Mouse (Mus musculus) kidney, embryonic 16.5 days (tissue): ENCODE results near the gene Ada. TPM values are rescaled to one million over a fixed set of nuclear protein-coding genes. Genes with fewer than 3 reads are reported as not detected.
"Not testable (repeated sequence)": the region's sequence is repeated elsewhere in the genome, so short reads cannot be mapped to it uniquely, and the experiment has no call there.

Experiments
- ATAC-seq: fragments of 200-750 bp; cut with Nextera tagmentation; 2 replicates; pipeline ENCODE4 v1.8.0; 2017; ENCODE audit warnings: moderate TSS enrichment; ENCODE audit not compliant: low FRiP score, low TSS enrichment
- H3K27ac ChIP-seq: fragments of 300-500 bp; sonication (generic); 2 replicates; pipeline ENCODE4 v1.5.1; 2014; ENCODE audit warnings: low read length
- H3K27me3 ChIP-seq: fragments of 300-500 bp; sonication (generic); 2 replicates; pipeline ENCODE4 v1.6.1; 2014; ENCODE audit warnings: low read length, control low read depth, mixed read lengths; ENCODE audit not compliant: insufficient read depth
- H3K36me3 ChIP-seq: fragments of 300-500 bp; sonication (generic); 2 replicates; pipeline ENCODE4 v1.6.1; 2014; ENCODE audit warnings: low read length, control low read depth, mixed read lengths; ENCODE audit not compliant: insufficient read depth
- H3K4me1 ChIP-seq: fragments of 300-500 bp; sonication (generic); 2 replicates; pipeline ENCODE4 v1.6.1; 2014; ENCODE audit warnings: low read length, control low read depth, mixed read lengths; ENCODE audit not compliant: insufficient read depth
- H3K4me2 ChIP-seq: fragments of 300-500 bp; sonication (generic); replicated peaks from 2 replicates; pipeline ENCODE4 v1.6.1; 2014; ENCODE audit warnings: low read depth, low read length
- H3K4me3 ChIP-seq: fragments of 300-500 bp; sonication (generic); 2 replicates; pipeline ENCODE4 v1.5.1; 2014; ENCODE audit warnings: mild to moderate bottlenecking, low read length
- H3K9ac ChIP-seq: fragments of 300-500 bp; sonication (generic); replicated peaks from 2 replicates; pipeline ENCODE4 v1.6.1; 2014; ENCODE audit warnings: low read length
- H3K9me3 ChIP-seq: fragments of 300-500 bp; sonication (generic); 2 replicates; pipeline ENCODE4 v1.6.1; 2016; ENCODE audit warnings: low read length, control low read depth
- WGBS: fragments of 180-500 bp; shearing (Covaris S2); extraction: QIAGEN DNeasy Blood & Tissue Kit; methylation state at CpG from one replicate; pipeline ENCODE4 v1.1.7; 2014; 5-methylcytosine and 5-hydroxymethylcytosine counted together
- polyA plus RNA-seq: library from polyadenylated mRNA; unstranded; fragments of >200 nt; fragmentation: Nextera tagmentation; extraction: Ambion mirVana; gene quantifications from 2 replicates; pipeline ENCODE4 v1.2.1, GENCODE M21; 2015

The Ada gene
- polyA plus RNA-seq, 1 experiment from 2014 or later = 13.3 TPM

GRCm38 (mm10) chr2:163691846-163692605 lies 58.0 kb downstream of the Ada start:
- Histone ChIP-seq H3K9ac (no peak overlapping the region), H3K36me3 (no peaks in the 10 kb centered on the region), H3K4me2 (no peak overlapping the region), H3K4me1 (peaks cover 50% of the 10 kb centered on the region), H3K27me3 (no peaks in the 10 kb centered on the region), H3K27ac (peak overlapping the region; percentile 43; the same call in 1 of the 2 replicates), H3K9me3 (no peaks in the 10 kb centered on the region), H3K4me3 (no peak overlapping the region)
- WGBS = 77% methylated on average over 6 of the region's 6 CpGs
- ATAC-seq = no peak

- H3K36me3 ChIP-seq = no peaks in the 10 kb centered on the region
- no peaks in the 10 kb centered on the region for H3K27me3 ChIP-seq
- 78% methylated on average over 8 of the region's 8 CpGs for WGBS
- no peak overlapping the region for H3K4me2 ChIP-seq
- no peak overlapping the region for H3K4me3 ChIP-seq
- no peaks in the 10 kb centered on the region for H3K9me3 ChIP-seq
- peaks cover 53% of the 10 kb centered on the region for H3K4me1 ChIP-seq
- no peak overlapping the region for H3K9ac ChIP-seq
- ATAC-seq = no peak
- peak overlapping the region; percentile 55 for H3K27ac ChIP-seq
Observed at GRCm38 (mm10) chr2:163690409-163691304, 59.4 kb downstream of the Ada start.

- no peak for ATAC-seq
- H3K27me3 ChIP-seq = no peaks in the 10 kb centered on the region
- no peak overlapping the region for H3K9ac ChIP-seq
- no peaks in the 10 kb centered on the region for H3K36me3 ChIP-seq
- no peak overlapping the region for H3K4me2 ChIP-seq
- no peak overlapping the region for H3K27ac ChIP-seq
- no peaks in the 10 kb centered on the region for H3K9me3 ChIP-seq
- H3K4me1 ChIP-seq = peaks cover 59% of the 10 kb centered on the region
- 71% methylated on average over 3 of the region's 3 CpGs for WGBS
- H3K4me3 ChIP-seq = no peak overlapping the region
Observed at GRCm38 (mm10) chr2:163689771-163690170, 60.3 kb downstream of the Ada start.

- not testable (repeated sequence) for H3K4me3 ChIP-seq, H3K27ac ChIP-seq, H3K4me2 ChIP-seq, H3K9me3 ChIP-seq, H3K27me3 ChIP-seq, H3K9ac ChIP-seq, ATAC-seq, H3K36me3 ChIP-seq
- H3K4me1 ChIP-seq = peaks cover 46% of the 10 kb centered on the region
- 82% methylated on average over 1 of the region's 1 CpGs for WGBS
Observed at GRCm38 (mm10) chr2:163688377-163688776, 61.7 kb downstream of the Ada start.

- ATAC-seq = no peak
- WGBS = 55% methylated on average over 3 of the region's 3 CpGs
- H3K4me3 ChIP-seq = no peak overlapping the region
- H3K4me1 ChIP-seq = peaks cover 35% of the 10 kb centered on the region
- no peak overlapping the region for H3K27ac ChIP-seq
- no peak overlapping the region for H3K9ac ChIP-seq
- H3K36me3 ChIP-seq = no peaks in the 10 kb centered on the region
- no peaks in the 10 kb centered on the region for H3K9me3 ChIP-seq
- H3K27me3 ChIP-seq = no peaks in the 10 kb centered on the region
- no peak overlapping the region for H3K4me2 ChIP-seq
Observed at GRCm38 (mm10) chr2:163686886-163687285, 63.2 kb downstream of the Ada start.

GRCm38 (mm10) chr2:163686233-163686632 lies 63.8 kb downstream of the Ada start:
- 0 out of 2 replicates have a peak overlapping the region, but pooled peaks have one; percentile 24 for H3K9ac ChIP-seq
- H3K27ac ChIP-seq = peak overlapping the region; percentile 86
- H3K9me3 ChIP-seq = no peaks in the 10 kb centered on the region
- H3K4me3 ChIP-seq = no peak overlapping the region
- H3K4me2 ChIP-seq = no peak overlapping the region
- ATAC-seq = no peak
- H3K36me3 ChIP-seq = no peaks in the 10 kb centered on the region
- H3K4me1 ChIP-seq = peaks cover 35% of the 10 kb centered on the region
- WGBS = 77% methylated on average over 5 of the region's 5 CpGs
- H3K27me3 ChIP-seq = no peaks in the 10 kb centered on the region

GRCm38 (mm10) chr2:163685761-163686200 lies 64.3 kb downstream of the Ada start:
- Histone ChIP-seq H3K9me3 (no peaks in the 10 kb centered on the region), H3K4me1 (peaks cover 33% of the 10 kb centered on the region), H3K27me3 (no peaks in the 10 kb centered on the region), H3K4me2 (no peak overlapping the region), H3K27ac (peak overlapping the region; percentile 86), H3K9ac (peak overlapping the region; percentile 24; the same call in 1 of the 2 replicates), H3K4me3 (no peak overlapping the region), H3K36me3 (no peaks in the 10 kb centered on the region)
- WGBS = 55% methylated on average over 6 of the region's 6 CpGs
- no peak for ATAC-seq

- 48% methylated on average over 4 of the region's 4 CpGs for WGBS
- no peak for ATAC-seq
Observed at GRCm38 (mm10) chr2:163685287-163685686, 64.8 kb downstream of the Ada start.

GRCm38 (mm10) chr2:163682344-163682743 lies 67.7 kb downstream of the Ada start:
- no peak for ATAC-seq
- Histone ChIP-seq H3K9ac (no peak overlapping the region), H3K4me2 (no peak overlapping the region), H3K36me3 (no peaks in the 10 kb centered on the region), H3K9me3 (no peaks in the 10 kb centered on the region), H3K27ac (no peak overlapping the region), H3K4me1 (peaks cover 21% of the 10 kb centered on the region), H3K4me3 (no peak overlapping the region), H3K27me3 (no peaks in the 10 kb centered on the region)
- 89% methylated on average over 2 of the region's 2 CpGs for WGBS

More at GRCm38 (mm10) chr2:163685287-163685686, 64.8 kb downstream of the Ada start:
- no peaks in the 10 kb centered on the region for H3K9me3 ChIP-seq
- H3K36me3 ChIP-seq = no peaks in the 10 kb centered on the region
- no peaks in the 10 kb centered on the region for H3K27me3 ChIP-seq
- H3K27ac ChIP-seq = peak overlapping the region; percentile 86; the same call in 1 of the 2 replicates
- peaks cover 29% of the 10 kb centered on the region for H3K4me1 ChIP-seq
- no peak overlapping the region for H3K4me2 ChIP-seq
- no peak overlapping the region for H3K9ac ChIP-seq
- H3K4me3 ChIP-seq = no peak overlapping the region
